Mouse (Mus musculus): ENCODE data around the gene a.

Gene a

DNA sequence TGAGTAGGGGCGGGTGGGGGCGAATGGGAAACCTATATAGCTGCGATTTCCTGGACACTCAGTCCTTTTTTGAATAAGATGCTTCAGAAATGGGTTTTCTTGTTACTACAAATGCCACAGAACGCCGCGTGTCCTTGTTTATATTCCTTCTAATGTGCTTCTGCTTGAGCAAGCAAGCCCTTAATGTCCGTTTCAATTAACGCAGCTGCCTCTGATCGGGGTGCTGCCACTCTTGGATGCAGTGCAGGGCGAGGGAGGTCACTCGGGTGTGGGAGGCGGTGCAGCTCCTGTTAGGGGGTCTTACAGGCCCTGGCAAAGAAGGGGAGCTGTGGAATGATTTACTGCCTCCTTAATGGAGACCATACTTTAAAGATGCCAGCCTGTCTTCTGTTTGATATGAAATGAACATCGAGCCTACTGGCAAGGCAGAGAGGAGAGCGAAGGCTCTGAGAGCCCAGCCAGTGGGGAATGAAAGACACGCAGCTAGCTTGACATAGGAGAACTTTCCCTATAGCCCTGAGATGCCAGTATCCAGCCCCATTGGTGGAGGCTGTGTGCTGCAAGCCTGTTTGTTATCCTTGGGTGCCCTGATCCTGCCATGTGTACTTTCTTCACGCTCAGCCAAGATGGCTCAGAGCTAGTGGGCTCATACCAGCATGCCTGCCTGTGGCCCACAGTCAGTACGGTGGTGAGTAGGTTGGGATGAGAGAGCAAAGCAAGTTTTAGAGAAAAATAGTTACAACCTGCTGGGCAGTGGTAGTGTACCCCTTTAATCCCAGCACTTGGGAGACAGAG lies 8.1 kb upstream of the a start:
- no peak for ATAC-seq (ENCODE audit: low TSS enrichment)

DNA sequence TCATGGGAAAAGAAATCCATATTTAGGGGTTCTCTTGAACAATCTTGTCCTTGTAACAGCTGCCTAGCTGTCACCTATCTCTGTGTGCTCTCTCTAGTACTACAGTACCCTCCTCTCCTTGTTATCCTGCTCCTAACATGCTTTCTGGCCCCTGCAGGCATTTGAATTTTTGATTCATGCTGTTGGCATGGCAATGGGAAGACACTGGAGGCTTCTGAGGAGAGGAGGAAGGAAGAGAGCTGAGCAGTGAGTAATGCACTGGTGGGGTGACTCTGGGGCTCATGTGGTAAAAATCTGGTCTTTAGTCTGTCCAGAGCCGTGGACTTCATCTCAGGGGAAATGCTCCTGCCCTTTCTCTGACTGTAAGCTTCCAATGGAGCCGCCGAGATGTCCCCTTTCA lies 5.9 kb upstream of the a start:
- peak; percentile 60; the same call in 1 of the 2 replicates for ATAC-seq (ENCODE audit: low TSS enrichment)

DNA sequence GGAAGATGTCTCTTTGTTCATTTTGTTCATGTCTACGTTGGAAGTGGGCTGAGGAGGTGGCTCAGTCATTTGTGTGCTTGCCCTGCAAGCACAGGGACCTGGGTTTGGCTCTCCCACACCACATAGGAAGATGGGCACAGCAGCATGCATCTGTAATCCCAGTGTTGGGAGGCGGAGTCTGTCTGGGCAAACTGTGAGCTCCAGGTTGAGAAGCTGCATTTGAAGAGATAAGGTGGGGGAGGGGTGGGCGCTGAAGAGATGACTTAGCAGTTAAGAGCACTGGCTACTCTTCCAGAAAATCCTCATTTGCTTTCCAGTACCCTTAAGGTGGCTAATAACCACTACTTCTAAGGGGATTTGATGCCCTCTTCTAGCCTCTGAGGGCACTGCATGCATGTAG lies 5.0 kb upstream of the a start:
- no peak for ATAC-seq (ENCODE audit: low TSS enrichment)

DNA sequence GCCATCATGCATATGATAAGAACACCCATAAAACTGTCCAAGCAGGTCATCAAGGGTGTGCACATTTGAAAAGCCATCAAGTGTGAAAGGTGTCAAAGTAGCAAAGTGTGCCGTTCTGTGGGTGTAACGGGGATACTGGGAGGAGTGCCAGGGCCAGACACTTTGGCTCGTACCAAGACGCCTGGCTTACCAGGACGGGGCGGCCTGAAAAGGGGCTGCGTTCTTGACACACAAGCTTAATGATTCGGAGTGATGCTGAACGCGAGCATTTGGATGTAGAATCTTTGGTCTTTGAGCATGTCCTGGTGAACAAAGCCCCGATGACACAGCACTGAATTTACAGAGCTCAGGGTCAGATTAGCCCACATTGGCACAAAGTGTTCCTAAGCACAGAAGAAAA lies 4.4 kb upstream of the a start:
- ATAC-seq (ENCODE audit: low TSS enrichment) = no peak

DNA sequence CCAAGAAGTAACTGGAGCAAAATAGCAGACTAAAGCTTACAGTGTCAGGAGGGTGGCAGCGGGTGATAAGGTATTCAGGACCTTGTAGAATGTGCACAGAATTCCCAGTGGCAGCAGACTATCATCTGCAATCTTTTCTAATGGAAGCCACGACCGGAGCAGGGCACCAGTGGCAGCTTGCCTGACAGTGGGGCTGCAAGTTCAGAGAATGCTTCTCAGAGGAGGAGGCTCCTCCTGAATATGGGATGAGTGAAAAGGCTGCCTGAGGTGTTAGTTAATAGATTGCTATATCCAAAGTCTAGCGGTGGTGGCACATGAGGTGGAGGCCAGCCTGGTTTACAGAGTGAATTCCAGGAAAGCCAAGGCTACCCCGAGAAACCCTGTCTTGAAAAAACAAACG lies 1.8 kb upstream of the a start:
- no peak for ATAC-seq (ENCODE audit: low TSS enrichment)

DNA sequence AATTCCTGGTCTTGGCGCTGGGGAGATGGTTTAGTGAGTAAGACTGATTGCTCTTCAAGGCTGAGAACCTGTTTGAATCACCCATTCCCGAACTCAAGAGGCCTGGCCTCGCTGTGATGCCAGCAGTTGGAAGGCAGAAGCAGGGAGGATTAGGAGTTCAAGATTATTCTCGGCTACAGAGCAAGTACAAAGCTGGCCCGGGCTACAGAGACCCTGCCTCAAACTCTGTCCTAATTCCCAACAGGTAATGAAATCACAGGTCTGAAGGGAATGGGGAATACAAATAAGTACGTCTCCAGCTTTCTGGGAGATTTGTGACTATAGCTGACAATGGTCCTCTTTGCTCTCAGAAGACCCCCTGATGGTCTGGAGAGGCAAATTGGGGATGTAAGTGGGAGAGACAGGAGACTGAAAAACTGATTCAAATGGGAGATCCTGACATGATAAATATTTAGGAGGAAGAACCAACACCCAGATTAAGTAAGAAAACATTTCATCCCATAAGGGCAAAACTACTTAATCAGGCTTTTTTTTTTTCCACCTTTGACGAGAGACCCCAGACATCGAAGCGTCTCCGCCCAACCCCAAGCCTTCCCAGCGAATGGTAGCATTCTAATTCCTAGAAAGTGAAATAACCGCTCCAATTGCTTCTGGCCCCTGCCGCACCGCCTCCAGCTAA lies 1.1 kb upstream of the a start:
- no peak for ATAC-seq (ENCODE audit: low TSS enrichment)

DNA sequence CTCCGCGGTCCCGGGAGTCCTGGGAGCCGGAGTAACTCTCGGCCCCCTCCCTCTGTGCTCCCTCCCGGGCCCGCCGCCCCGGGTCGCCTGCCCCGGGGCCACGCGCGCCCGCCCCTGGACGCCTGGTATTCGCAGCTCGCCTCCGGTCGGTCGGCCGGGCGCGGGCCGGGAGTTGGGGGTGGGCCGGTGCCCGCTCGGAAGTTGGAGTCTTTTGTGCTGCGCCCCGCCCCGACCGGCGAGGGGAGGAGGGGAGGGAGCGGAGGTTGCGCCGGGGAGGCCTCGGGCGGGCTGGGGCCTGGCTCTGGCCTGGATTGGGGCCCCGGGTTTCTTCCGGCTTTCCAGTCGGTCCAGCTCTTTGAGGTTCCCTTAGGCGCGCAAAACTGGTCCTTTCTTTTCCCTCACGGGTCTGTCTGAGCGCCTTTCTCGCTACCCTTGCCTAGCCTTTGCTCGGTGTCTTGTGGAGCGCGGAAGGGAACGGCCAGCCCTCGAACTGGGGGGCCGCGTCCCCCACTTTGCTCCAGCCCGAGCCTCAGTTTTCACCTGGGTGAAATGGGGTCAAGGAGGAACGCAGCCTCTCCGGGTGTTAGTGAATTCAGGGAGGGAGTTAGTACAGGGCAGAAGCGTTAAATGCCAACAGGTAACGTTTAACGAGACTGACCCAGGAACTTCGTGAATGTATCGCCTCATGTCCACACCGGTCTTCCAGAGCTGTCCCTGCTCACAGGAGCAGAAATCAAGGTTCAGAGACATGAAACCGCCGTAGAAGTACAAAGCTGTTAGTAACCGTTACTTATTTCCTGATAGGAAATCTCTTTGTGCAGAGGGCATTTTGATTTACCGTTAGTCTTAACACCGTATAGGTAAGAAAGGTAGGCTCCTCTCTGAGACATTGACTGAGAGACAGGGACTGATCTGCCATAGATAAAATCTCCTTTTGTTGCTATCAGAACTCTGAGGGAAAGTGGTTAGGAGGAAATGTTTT lies 750 bp downstream of the a start:
- ATAC-seq (ENCODE audit: low TSS enrichment) = peak; percentile 28; the same call in 1 of the 2 replicates

DNA sequence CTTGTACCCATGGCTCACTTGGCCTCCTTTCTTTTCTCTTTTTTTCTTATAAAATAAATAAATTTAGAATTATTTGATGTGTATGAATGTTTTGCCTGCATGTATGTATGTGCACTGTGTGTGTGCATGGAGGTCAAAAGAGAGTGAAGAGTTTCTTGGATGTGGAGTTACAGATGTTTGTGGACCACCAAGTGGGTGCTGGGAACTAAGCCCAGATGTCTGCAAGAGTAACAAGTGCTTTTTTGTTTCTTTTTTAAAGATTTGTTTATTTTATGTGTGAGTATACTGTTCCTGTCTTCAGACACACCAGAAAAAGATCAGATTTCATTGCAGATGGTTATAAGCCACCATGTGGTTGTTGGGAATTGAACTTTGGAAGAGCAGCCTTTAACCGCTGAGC lies 12.2 kb downstream of the a start:
- no peak for ATAC-seq (ENCODE audit: low TSS enrichment)

DNA sequence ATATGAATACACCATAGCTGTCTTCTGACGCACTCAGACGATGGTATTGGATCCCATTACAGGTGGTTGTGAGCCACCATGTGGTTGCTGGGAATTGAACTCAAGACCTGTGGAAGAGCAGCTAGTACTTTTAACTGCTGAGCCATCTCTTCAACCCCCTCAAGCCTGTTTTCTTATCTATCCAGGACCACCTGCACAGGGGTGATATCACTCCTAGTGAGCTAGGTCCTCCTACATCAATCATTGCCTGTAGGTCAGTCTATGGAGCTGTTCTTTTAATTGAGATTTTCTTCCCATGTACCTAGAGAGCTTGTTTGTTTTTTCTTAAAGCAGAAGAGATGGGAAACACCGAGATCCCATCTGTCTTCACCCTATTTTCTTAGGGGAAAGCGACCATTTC lies 12.6 kb downstream of the a start:
- ATAC-seq (ENCODE audit: low TSS enrichment) = no peak

DNA sequence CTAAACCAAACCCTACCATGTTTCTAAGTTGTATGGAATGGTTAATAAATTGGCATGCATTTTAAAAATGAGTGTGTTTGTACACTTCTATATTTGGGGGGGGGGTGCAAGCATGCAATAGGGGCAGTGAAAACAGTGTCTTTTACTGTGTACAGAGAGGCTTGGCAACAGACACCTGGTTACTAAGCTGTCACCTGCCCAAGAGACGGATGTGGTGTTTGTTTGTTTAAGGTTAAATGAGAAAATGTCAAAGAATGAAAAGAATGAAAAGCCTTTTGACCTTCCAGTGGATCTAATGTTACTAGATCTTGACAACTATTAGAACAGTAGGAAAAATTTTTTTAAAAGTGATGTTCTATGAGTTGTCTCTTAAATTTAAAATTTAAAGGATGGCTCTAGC lies 16.5 kb downstream of the a start:
- no peak for ATAC-seq (ENCODE audit: low TSS enrichment)

DNA sequence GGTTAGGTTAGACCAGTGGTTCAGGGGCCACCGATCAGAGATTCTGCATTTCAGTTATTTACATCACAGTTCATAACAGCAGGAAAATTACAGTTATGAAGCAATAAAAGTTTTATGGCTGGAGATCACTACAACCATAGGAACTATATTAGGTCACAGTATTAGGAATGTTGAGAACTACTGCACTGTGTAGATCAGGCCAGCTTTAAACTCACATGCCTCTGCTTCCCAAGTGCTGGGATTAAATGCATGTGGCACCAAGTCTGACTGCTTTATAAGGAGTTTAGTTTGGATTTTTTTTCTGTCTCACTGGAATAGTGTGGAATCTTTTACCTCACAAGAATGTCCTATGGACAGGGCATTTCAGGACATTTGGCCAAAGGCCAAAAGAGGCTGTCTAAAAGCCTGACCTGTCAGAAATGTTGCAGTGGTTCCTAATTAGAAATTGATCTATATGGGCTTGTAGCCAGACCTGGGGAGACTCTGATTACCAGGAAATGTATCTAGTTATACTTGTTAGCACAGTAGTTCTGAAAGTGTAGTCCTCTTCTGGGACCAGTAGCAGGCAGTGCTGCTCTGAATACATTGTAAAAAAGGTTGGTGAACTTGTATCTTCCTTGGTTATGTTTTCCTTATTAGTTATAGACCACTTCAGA lies 18.0 kb downstream of the a start:
- no peak for ATAC-seq (ENCODE audit: low TSS enrichment)

DNA sequence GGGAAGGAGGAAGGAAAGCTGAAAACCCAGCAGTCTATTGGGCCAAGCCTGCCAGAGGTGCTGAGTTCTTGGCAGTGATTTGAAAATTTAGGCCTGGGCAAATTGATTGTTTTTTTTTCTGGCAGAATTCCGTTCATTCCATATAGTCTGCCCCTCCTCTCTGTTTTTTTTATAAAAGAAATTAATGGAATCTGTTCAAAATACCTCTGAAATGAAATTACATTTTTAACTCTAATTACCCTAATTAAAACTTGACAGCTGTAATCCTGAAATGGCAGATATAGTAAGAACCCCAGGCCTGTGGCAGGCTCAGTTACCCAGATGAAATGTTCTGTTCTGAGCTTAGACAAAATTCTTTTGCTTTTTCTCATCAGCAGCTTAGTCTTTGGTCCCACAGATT lies 19.6 kb downstream of the a start:
- no peak for ATAC-seq (ENCODE audit: low TSS enrichment)

DNA sequence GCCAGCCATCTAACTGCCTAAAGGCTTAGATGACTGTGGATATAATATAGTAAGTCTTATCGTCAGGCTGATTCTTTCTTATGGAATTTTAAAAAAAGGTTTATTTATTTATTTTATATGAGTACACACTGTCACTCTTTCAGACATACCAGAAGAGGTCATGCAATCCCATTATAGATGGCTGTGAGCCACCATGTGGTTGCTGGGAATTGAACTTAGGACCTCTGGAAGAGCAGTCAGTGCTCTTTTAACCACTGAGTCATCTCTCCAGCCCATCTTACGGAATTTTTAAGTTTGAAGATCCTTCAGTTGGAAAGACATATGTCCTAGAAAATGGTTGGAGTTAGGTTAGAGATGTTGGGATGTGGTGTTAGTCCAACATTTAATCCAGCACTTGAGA lies 22.2 kb downstream of the a start:
- ATAC-seq (ENCODE audit: low TSS enrichment) = no peak

DNA sequence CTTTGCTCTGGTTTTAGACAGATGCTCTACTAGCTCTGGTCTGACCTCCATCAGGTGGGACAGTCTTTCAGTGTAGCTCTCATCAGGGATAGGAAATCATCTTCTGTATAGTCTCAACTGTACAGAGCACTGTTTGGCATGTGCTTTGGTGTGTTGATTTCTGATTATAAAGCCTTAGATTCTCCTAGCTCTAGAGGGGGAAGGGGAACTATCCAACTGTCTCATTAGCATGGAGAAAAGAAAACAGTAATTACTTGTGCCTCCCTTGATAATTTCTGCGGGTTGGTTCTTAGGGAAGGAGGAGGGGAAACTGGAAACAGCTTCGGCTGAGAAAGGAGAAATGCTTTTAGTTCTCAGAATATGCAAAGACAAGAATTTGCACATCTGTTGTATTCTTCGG lies 25.9 kb downstream of the a start:
- ATAC-seq (ENCODE audit: low TSS enrichment) = peak; percentile 2; the same call in 1 of the 2 replicates

DNA sequence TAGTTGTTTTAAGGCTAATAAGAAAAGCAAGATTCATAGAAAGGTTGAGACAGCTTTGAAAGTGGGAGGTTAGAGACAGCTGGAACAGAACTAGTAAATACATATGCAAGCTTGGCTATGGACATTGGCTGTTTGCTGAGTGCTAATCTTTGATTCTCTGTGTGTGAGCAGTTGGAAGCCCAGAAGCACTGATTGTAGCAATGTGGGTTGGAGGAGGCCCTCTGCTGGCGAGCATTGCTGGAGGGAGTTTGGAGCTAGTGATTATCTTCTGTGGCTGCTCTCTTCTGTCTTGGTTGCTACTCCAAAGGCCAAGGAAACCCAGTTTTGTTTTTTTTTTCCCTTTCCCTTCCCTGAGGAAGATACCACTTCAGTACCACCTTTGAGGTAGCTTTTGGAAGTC lies 26.6 kb downstream of the a start:
- ATAC-seq (ENCODE audit: low TSS enrichment) = peak; percentile 73

DNA sequence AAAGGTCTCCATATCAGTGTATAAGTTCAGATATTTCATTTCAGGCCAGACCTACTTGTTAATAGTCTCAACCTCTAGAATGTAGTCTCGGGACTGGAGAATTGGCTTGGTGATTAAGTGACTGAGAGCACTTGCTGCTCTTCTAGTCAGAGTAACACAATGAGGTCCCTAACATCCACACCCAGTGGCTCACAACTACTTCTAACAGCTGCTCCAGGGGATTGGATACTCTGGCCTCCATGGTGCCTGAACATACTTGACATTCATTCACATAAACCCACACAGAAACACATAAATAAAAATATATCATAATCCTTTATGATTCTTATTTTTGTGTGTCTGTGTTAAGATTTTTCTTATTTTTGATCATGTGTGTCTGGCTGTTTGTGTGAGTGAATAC lies 27.4 kb downstream of the a start:
- ATAC-seq (ENCODE audit: low TSS enrichment) = no peak

DNA sequence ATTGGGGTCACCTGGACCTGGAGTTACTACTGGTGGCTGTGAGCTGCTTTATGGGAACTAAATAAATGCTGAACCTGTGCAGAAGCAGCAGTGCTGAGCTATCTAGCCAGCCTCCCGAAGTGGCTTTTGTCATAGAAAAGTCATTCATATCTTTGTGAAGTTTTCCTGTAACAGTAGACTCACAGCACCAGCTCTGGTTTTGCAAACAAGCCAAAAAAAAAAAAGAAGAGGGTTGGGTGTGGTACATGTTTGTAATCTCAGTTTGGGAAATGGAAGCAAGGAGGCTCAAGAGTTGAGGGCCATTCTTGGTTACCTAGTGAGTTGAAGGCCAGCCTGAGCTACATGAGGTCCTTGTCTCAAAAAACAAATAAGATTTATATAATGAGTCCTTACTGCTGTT lies 29.1 kb downstream of the a start:
- no peak for ATAC-seq (ENCODE audit: low TSS enrichment)

DNA sequence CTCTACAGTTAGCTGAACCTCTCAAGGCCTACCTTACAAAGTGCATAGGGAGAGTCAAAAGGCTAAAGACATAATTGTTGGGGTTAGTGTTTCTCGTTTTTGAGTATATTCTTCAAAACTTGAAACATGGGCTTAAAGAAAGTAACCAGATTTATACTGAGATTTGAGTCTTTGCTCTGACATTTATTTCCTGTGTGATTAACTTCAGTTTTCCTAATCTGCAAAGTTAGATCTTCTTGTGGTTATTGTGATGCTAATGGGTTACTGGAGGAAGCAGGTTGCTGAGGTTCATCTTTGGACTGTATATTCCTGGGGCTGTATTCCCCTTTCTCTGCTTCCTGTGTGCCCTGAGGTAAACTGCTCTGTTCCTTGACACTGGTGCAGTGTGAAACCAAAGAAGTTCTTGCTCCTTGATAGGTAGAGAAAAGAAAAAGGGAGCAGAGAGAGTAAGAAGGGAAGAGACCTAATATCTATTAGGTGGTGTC lies 34.9 kb downstream of the a start:
- no peak for ATAC-seq (ENCODE audit: low TSS enrichment)

DNA sequence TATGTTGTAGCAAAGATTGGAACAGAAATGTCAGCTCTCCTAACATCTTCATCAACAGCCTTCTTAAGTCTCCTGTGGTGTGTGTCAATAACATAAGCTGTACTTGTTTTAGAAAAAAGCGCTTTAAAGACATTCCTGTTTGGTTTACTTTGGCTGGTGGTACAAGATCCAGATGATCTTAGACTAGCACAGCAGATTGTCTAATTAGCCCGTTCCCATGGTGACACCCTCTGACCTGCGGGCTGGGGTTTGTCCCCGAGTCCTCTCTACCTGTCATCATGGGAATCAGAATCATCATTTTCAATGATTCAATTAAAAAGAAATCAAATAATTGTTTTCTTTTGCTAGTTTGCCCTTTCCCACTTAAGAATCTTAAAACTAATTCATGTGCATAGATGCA lies 36.3 kb downstream of the a start:
- no peak for ATAC-seq (ENCODE audit: low TSS enrichment)

DNA sequence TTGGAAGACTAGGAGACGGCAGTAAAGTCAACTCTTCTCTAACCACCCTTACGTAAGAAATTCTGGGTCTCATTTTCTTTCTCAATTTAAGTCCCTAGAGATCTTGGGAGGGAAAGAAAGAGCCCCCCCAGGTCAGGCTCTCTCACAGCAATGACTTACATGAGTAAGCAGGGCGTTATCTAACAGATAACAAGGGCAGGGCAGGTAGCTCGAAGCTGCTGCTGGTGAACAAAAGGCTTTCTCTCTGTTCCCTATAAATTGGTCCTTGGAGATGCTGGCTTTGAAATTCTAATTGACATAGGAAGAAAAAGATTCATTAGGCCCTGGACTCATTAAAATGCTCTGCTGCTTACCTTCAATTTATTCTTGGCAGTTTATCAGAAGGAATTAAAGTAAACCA lies 41.3 kb downstream of the a start:
- no peak for ATAC-seq (ENCODE audit: low TSS enrichment)

DNA sequence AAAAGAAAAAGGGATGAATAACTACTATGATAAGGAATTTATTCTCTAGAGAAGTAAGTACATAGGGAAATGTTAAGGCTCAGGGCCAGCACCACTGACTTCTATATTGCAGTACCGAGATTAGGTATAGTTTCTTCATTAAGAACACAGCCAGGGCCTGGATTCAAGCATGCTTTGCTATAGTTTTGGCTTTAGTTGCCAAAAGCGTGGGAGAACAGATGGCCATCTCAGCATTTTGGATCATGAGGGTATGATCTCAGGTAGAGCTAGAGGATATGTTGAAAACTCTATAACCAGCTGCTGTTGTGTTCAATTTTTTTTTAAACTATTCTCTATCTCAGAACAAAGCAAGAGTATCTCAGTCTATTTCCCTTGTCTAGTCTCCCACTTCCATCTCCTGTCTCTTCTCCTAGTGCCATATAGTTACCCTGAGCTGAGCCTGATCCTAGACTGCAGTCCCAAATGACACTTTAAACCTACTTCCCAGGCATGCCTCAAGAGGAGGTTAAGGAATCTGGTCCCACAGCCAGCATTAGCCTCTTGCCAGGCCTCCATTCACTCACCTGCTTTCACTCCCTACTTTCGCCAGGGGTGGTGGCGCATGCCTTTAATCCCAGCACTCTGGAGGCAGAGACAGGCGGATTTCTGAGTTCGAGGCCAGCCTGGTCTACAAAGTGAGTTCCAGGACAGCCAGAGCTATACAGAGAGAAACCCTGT lies 43.1 kb downstream of the a start:
- no peak for ATAC-seq (ENCODE audit: low TSS enrichment)
